Mouse (Mus musculus): ENCODE data around the gene Kifc3.

The Kifc3 gene

DNA sequence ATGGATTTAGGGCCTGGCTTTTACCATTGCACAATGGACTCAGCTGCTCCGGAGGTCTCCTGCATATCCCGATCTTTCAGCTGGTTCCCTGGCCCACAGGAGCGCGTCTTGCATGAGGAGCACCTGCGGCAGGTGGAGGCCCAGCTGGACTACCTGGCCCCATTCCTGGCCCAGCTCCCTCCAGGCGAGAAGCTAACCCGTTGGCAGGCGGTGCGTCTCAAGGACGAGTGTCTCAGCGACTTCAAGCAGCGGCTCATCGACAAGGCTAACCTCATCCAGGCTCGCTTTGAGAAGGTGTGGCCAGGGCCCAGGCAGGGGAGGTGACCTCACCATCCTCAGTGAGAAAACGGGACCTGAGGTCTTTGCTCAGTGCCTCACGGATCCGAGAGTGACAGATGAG is 126.5 kb downstream of the Kifc3 start:
- DNase-seq (ENCODE audit: low spot score in 2 of 2) = no peak

DNA sequence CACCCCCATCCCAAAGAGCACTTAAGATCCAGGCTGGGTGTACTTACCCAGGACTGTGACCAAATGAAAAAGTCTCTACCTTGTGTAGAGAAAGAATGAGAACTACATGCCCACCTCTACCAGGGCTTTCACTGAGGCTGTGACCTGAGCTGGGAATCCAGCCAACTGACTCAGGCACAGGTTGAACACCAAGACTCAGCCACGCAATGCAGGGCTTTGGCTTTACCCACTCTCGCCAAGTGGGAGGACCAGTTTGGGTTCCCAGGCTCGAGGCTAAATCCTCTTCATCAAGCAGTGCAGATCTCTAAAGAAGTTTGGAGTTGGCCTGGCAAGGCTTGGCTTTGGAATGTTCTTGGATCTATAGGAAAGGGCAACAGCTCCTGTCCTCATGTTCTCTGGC is 127.1 kb downstream of the Kifc3 start:
- DNase-seq (ENCODE audit: low spot score in 2 of 2) = no peak

DNA sequence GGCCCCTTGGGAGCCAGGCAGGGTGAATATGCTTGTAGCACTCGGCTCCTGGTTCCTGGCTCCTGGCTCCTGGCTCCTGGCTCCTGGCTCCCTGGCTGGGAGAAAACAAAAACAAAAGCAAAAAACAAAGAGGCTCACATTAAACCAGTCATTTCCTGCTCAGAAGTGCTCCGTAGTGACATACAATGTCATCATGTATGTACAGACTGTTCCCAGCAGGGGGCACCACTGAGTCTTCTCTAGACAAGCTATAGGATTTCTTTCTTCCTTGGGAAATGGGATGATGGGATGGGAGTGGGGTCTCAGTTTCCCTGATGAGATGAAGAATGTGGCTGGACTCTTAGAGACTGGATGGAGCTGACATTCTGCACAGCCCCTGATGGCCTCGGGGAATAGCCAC is 135.0 kb downstream of the Kifc3 start:
- DNase-seq (ENCODE audit: low spot score in 2 of 2) = peak; percentile 54 to 85

DNA sequence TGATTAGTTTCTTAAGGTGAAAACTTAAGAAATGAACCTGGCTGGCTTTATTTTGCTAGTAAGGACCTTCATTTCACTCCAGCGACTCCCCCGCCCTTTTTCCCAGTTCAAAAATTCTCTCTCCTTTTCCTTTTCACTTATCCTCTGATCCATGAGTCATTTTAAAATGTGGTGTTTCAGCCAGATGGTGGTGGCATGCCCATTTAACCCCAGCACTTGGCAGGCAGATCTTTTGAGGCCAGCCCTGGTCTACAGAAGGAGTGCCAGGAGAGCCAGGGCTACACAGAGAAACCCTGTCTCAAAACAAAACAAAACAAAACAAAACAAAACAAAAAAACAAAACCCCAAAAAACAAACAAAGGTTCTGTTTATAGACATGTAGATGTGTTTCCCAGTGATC is 138.1 kb downstream of the Kifc3 start:
- DNase-seq (ENCODE audit: low spot score in 2 of 2) = no peak

DNA sequence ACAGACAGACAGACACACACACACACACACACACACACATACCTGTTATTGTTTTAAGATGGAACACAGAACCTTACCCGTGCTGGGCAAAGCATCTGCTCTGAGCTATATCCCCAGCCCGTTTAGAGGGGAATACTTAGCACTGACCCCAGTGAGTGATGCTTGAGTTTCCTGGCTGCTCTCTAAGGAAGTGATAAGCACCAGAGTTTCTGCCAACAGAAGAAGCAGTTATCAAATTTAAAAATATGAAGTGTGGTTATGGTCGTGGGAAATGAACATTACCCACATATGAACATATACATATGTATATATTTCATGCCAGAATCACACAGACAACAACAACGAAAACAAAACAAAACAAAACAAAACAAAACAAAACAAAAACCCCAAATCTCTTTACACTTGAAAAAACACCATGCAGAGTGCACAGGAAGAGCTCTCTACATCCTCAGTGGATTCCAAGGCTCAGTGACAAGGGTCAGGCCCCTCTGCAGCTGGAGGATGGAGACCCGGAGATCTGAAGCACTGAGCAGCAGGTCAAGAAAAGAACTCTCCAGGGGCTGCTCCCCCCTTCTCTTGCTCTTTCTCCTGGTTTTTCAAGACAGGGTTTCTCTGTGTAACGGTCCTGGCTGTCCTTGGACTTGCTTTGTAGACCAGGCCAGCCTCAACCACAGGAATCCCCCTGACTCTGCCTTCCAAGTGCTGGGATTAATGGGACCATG is 142.6 kb downstream of the Kifc3 start:
- no peak for DNase-seq (ENCODE audit: low spot score in 2 of 2)

DNA sequence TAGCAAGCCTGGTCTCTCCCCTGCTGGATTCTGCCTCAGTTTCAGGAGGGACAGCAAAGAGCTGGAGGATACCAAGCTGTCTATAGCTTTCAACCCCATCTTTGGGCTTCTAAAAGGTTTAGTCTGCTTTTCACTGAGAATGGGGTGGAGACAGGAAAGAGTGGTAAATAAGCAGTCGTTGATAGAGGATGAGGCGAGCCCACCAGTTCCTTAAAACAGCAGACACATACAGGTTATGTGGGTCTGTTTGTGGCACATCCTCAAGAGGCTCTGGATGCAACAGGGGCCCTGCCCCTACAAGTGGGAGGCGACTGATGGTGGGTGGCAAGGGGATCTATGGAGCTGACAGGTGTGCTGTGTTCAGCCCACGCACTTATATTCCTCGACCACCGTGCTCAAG is 144.0 kb downstream of the Kifc3 start:
- DNase-seq (ENCODE audit: low spot score in 2 of 2) = no peak

DNA sequence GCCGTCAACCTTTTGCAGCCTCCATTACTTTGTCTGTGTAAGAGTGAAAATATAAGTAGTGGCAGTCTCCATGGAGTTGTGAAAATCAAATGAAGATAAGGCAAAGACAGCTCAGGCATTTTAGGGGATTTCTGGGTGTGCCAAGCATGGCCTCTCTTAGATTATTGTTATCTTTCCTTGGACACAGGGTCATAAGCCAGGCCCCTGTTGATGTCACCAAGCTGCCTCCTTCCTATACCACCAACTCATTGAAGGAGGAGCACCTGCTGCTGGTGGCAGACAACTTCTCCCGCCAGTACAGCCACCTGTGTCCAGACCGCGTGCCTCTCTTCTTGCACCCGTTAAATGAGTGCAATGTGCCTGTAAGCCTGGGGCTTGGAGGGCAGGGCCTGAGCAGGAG is 146.2 kb downstream of the Kifc3 start:
- no peak for DNase-seq (ENCODE audit: low spot score in 2 of 2)

DNA sequence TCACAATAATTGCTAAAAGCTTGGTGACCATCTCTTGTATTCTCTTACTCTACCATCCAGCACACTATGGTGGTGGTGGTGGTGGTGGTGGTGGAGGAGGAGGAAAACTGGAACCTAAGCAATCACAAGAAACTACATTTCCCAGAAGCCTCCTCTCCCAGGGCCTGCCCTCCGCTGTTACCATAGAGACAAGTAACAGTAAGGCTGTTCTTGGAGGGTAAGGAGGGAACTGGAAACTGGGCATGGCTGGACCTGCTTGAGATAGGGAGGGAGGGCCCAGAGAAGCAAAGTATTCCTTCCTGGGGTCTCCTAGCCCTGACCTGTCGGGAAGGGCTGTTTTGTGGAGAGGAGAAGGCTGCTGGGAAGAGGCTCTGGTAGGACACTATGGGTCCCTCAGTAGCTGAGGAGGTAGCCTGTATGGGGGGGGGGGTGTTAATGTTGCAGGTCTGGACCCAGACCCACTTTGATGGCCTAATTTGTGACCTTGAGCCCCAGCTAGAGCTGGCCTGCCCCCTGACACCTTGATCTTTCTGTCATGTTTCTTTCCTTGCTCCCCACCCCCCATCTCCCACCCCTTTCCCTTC is 147.6 kb downstream of the Kifc3 start, which contains the start of gene Drc7:
TSS of gene Drc7 (plus strand) at position 177 of the 584 bp plus-strand sequence.
- DNase-seq (ENCODE audit: low spot score in 2 of 2) = no peak

DNA sequence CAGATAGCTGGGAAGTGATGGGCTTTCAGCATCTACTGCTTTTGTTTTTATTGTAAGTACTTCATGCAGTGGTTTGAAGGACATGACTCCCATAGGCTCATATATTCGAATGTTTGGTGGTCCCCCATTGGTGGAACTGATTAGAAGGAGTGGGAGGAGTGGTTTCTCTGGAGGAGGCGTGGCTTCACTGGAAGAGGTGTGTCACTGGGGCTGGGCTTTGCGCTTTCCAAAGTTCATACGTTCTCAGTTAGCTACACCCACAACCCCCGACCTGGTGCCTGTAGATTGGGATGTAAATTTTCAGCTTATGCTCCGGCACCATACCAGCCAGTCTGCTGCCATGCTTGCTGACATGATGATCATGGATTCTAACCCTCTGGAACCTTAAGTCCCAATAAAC is 148.2 kb downstream of the Kifc3 start:
- DNase-seq (ENCODE audit: low spot score in 2 of 2) = no peak

Data from spleen, postnatal 10 days (tissue).